Mouse (Mus musculus): Measurements from ENCODE around the gene AC124502.3. TPM values are rescaled to one million over a fixed set of nuclear protein-coding genes. Genes with fewer than 3 reads are reported as not detected.

Gene AC124502.3
- polyA plus RNA-seq, 1 experiment from 2014 or later, result 1.3 TPM

- H3K27ac ChIP-seq, result no peak overlapping the region
- no peak overlapping the region for H3K4me2 ChIP-seq (ENCODE audit: low read length)
- no peaks in the 10 kb centered on the region for H3K27me3 ChIP-seq (ENCODE audit: insufficient read depth, low read length)
- no peaks in the 10 kb centered on the region for H3K9me3 ChIP-seq (replicated peaks; ENCODE audit: low read length)
- WGBS, result 34% methylated on average over 5 of the region's 5 CpGs
- no peak overlapping the region for H3K4me3 ChIP-seq (replicated peaks; ENCODE audit: low read depth, low read length)
- no peak overlapping the region for H3K9ac ChIP-seq (ENCODE audit: low read depth, low read length)
- DNase-seq (ENCODE audit: low spot score), result no peak
- no peak for TF ChIP-seq CTCF (IDR thresholded peaks at IDR 0.05; ENCODE audit: low read depth)
- no peaks in the 10 kb centered on the region for H3K36me3 ChIP-seq (ENCODE audit: insufficient read depth, low read length)
- no peak for ATAC-seq (replicated peaks; ENCODE audit: low FRiP score, low read depth)
- peaks cover 7% of the 10 kb centered on the region for H3K4me1 ChIP-seq (replicated peaks; ENCODE audit: insufficient read depth, low read length)
Measured at GRCm38 (mm10) chr19:5073518-5073917, 34.8 kb downstream of the AC124502.3 start.

GRCm38 (mm10) chr19:5079279-5079678, 40.6 kb downstream of the AC124502.3 start:
- no peak for ATAC-seq (replicated peaks; ENCODE audit: low FRiP score, low read depth)

DNA sequence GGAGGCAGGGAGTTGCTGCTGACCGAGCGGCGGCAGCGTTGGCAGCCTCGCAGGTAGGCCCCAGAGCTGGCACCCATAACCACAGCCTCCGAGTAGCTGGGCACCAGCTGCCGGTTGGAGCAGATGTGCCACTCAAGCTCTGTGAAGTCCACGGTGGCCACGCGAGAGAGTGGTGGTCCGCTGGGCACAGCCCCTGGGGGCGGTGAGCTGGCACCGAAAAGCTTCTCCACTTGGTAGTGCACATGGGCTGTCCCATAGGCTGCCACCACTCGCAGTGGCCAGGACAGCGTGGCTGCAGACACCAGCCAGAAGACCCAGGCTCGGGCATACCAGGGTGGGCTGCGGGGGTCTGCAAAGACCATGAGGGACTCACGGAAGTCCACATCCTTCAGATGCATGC, 43.3 kb downstream of the AC124502.3 start:
- no peaks in the 10 kb centered on the region for H3K36me3 ChIP-seq (ENCODE audit: insufficient read depth, low read length)
- 68% methylated on average over 18 of the region's 18 CpGs for WGBS
- H3K4me1 ChIP-seq (replicated peaks; ENCODE audit: insufficient read depth, low read length), result peaks cover 4% of the 10 kb centered on the region; the same call in 1 of the 2 replicates
- peaks cover 31% of the 10 kb centered on the region; the same call in 1 of the 2 replicates for H3K27me3 ChIP-seq (ENCODE audit: insufficient read depth, low read length)
- no peak overlapping the region for H3K4me2 ChIP-seq (ENCODE audit: low read length)
- H3K4me3 ChIP-seq (replicated peaks; ENCODE audit: low read depth, low read length), result no peak overlapping the region
- DNase-seq (ENCODE audit: low spot score), result no peak
- no peak for ATAC-seq (replicated peaks; ENCODE audit: low FRiP score, low read depth)
- TF ChIP-seq CTCF (IDR thresholded peaks at IDR 0.05; ENCODE audit: low read depth), result no peak
- no peaks in the 10 kb centered on the region for H3K9me3 ChIP-seq (replicated peaks; ENCODE audit: low read length)
- no peak overlapping the region for H3K9ac ChIP-seq (ENCODE audit: low read depth, low read length)
- no peak overlapping the region for H3K27ac ChIP-seq

More at GRCm38 (mm10) chr19:5079279-5079678, 40.6 kb downstream of the AC124502.3 start:
- Histone ChIP-seq H3K9me3 (replicated peaks; ENCODE audit: low read length) (no peaks in the 10 kb centered on the region), H3K27ac (no peak overlapping the region), H3K27me3 (ENCODE audit: insufficient read depth, low read length) (peaks cover 16% of the 10 kb centered on the region; the same call in 1 of the 2 replicates), H3K36me3 (ENCODE audit: insufficient read depth, low read length) (no peaks in the 10 kb centered on the region), H3K4me2 (ENCODE audit: low read length) (no peak overlapping the region), H3K4me1 (replicated peaks; ENCODE audit: insufficient read depth, low read length) (no peaks in the 10 kb centered on the region), H3K9ac (ENCODE audit: low read depth, low read length) (no peak overlapping the region), H3K4me3 (replicated peaks; ENCODE audit: low read depth, low read length) (no peak overlapping the region)
- TF ChIP-seq CTCF (IDR thresholded peaks at IDR 0.05; ENCODE audit: low read depth), result peak; percentile 31
- WGBS, result 82% methylated on average over 1 of the region's 1 CpGs
- DNase-seq (ENCODE audit: low spot score), result no peak

- Histone ChIP-seq H3K4me1 (replicated peaks; ENCODE audit: insufficient read depth, low read length) (peaks cover 4% of the 10 kb centered on the region; the same call in 1 of the 2 replicates), H3K9ac (ENCODE audit: low read depth, low read length) (no peak overlapping the region), H3K36me3 (ENCODE audit: insufficient read depth, low read length) (no peaks in the 10 kb centered on the region), H3K4me3 (replicated peaks; ENCODE audit: low read depth, low read length) (no peak overlapping the region), H3K27me3 (ENCODE audit: insufficient read depth, low read length) (peaks cover 31% of the 10 kb centered on the region; the same call in 1 of the 2 replicates), H3K4me2 (ENCODE audit: low read length) (no peak overlapping the region), H3K27ac (no peak overlapping the region), H3K9me3 (replicated peaks; ENCODE audit: low read length) (no peaks in the 10 kb centered on the region)
- no peak for TF ChIP-seq CTCF (IDR thresholded peaks at IDR 0.05; ENCODE audit: low read depth)
- WGBS, result 66% methylated on average over 24 of the region's 24 CpGs
- 0 out of 2 replicates have a peak, but pooled peaks have one; percentile 8 for ATAC-seq (replicated peaks; ENCODE audit: low FRiP score, low read depth)
- DNase-seq (ENCODE audit: low spot score), result no peak
Measured at GRCm38 (mm10) chr19:5082596-5082995, 43.9 kb downstream of the AC124502.3 start.

- no peak for DNase-seq (ENCODE audit: low spot score)
- H3K4me3 ChIP-seq (replicated peaks; ENCODE audit: low read depth, low read length), result no peak overlapping the region
- no peak overlapping the region for H3K27ac ChIP-seq
- no peak overlapping the region for H3K9ac ChIP-seq (ENCODE audit: low read depth, low read length)
- peaks cover 4% of the 10 kb centered on the region; the same call in 1 of the 2 replicates for H3K4me1 ChIP-seq (replicated peaks; ENCODE audit: insufficient read depth, low read length)
- H3K27me3 ChIP-seq (ENCODE audit: insufficient read depth, low read length), result peaks cover 31% of the 10 kb centered on the region; the same call in 1 of the 2 replicates
- TF ChIP-seq CTCF (IDR thresholded peaks at IDR 0.05; ENCODE audit: low read depth), result no peak
- no peaks in the 10 kb centered on the region for H3K9me3 ChIP-seq (replicated peaks; ENCODE audit: low read length)
- WGBS, result 77% methylated on average over 3 of the region's 3 CpGs
- no peaks in the 10 kb centered on the region for H3K36me3 ChIP-seq (ENCODE audit: insufficient read depth, low read length)
- ATAC-seq (replicated peaks; ENCODE audit: low FRiP score, low read depth), result no peak
- H3K4me2 ChIP-seq (ENCODE audit: low read length), result no peak overlapping the region
Measured at GRCm38 (mm10) chr19:5083961-5084833, 45.5 kb downstream of the AC124502.3 start.

- Histone ChIP-seq H3K4me3 (replicated peaks; ENCODE audit: low read depth, low read length) (peak overlapping the region; percentile 41), H3K4me2 (ENCODE audit: low read length) (peak overlapping the region; percentile 84), H3K27ac (no peak overlapping the region), H3K9ac (ENCODE audit: low read depth, low read length) (no peak overlapping the region), H3K4me1 (replicated peaks; ENCODE audit: insufficient read depth, low read length) (peaks cover 4% of the 10 kb centered on the region; the same call in 1 of the 2 replicates), H3K36me3 (ENCODE audit: insufficient read depth, low read length) (no peaks in the 10 kb centered on the region), H3K9me3 (replicated peaks; ENCODE audit: low read length) (no peaks in the 10 kb centered on the region), H3K27me3 (ENCODE audit: insufficient read depth, low read length) (peaks cover 31% of the 10 kb centered on the region; the same call in 1 of the 2 replicates)
- no peak for TF ChIP-seq CTCF (IDR thresholded peaks at IDR 0.05; ENCODE audit: low read depth)
- ATAC-seq (replicated peaks; ENCODE audit: low FRiP score, low read depth) (no peak), DNase-seq (ENCODE audit: low spot score) (no peak)
- WGBS, result 2% methylated on average over 15 of the region's 15 CpGs
Measured at GRCm38 (mm10) chr19:5084834-5085144, 46.1 kb downstream of the AC124502.3 start.

Data from kidney, postnatal 0 days (tissue).